Mouse (Mus musculus) myocyte (in vitro differentiated cells): ENCODE measurements around the gene Hpcal1. TPM values are rescaled to one million over a fixed set of nuclear protein-coding genes. Genes with fewer than 3 reads are reported as not detected.

Experiments used
- H3K27me3 ChIP-seq: one replicate; pipeline ENCODE4 v1.6.1; 2011; ENCODE audit not compliant: control insufficient read depth, insufficient read depth, insufficient read length
- H3K36me3 ChIP-seq: one replicate; pipeline ENCODE4 v1.6.1; 2011; ENCODE audit not compliant: control insufficient read depth, insufficient read depth
- H3K4me2 ChIP-seq: one replicate; pipeline ENCODE4 v1.6.1; 2011; ENCODE audit warnings: low read depth, control low read depth
- H3K4me3 ChIP-seq: one replicate; pipeline ENCODE4 v1.5.1; 2011; ENCODE audit warnings: mild to moderate bottlenecking, control low read depth, moderate library complexity
- H3K79me2 ChIP-seq: one replicate; pipeline ENCODE4 v1.6.1; 2011; ENCODE audit not compliant: control insufficient read depth, insufficient read depth
- H3ac ChIP-seq: one replicate; pipeline ENCODE4 v1.6.1; 2011; ENCODE audit not compliant: control insufficient read depth, insufficient read length
- CEBPB ChIP-seq: IDR thresholded peaks from 2 replicates; pipeline ENCODE4 v1.6.1; 2011; ENCODE audit warnings: mild to moderate bottlenecking, moderate library complexity; ENCODE audit not compliant: poor library complexity, insufficient read depth, severe bottlenecking
- E2F4 ChIP-seq: IDR thresholded peaks from one replicate; pipeline ENCODE4 v1.6.1; 2011; ENCODE audit warnings: mild to moderate bottlenecking, control low read depth, moderate library complexity; ENCODE audit not compliant: insufficient read depth
- MAX ChIP-seq: IDR thresholded peaks from one replicate; pipeline ENCODE4 v1.6.1; 2011; ENCODE audit warnings: low read depth, mild to moderate bottlenecking, control low read depth
- MYOD1 ChIP-seq, 3 experiments: IDR thresholded peaks; one replicate each; pipeline ENCODE4 v1.6.1; 2011; ENCODE audit warnings: control low read depth in 2 of 3, low read depth in 2 of 3, mild to moderate bottlenecking in 2 of 3, moderate library complexity in 1 of 3; ENCODE audit not compliant: insufficient read length in 2 of 3, control insufficient read depth in 1 of 3
- MYOG ChIP-seq, 3 experiments: IDR thresholded peaks; one replicate each; pipeline ENCODE4 v1.6.1; 2011; ENCODE audit warnings: control low read depth in 2 of 3, low read depth in 2 of 3, mild to moderate bottlenecking in 2 of 3; ENCODE audit not compliant: insufficient read length in 2 of 3, control insufficient read depth in 1 of 3, insufficient read depth in 1 of 3
- POLR2A ChIP-seq: IDR thresholded peaks from one replicate; pipeline ENCODE4 v1.6.1; 2011; ENCODE audit warnings: low read depth, mild to moderate bottlenecking, control low read depth, moderate library complexity; ENCODE audit not compliant: insufficient read length
- POLR2AphosphoS2 ChIP-seq: IDR thresholded peaks from one replicate; pipeline ENCODE4 v1.6.1; 2011; ENCODE audit warnings: low read depth, control low read depth; ENCODE audit not compliant: insufficient read length
- REST ChIP-seq: IDR thresholded peaks from one replicate; pipeline ENCODE4 v1.6.1; 2011; ENCODE audit warnings: mild to moderate bottlenecking, control low read depth, moderate library complexity; ENCODE audit not compliant: insufficient read depth, insufficient read length
- SRF ChIP-seq: IDR thresholded peaks from one replicate; pipeline ENCODE4 v1.6.1; 2011; ENCODE audit warnings: low read depth; ENCODE audit not compliant: control insufficient read depth, insufficient read length
- TCF12 ChIP-seq: IDR thresholded peaks from one replicate; pipeline ENCODE4 v1.6.1; 2011; ENCODE audit warnings: mild to moderate bottlenecking, control low read depth; ENCODE audit not compliant: poor library complexity, insufficient read depth, severe bottlenecking
- TCF3 ChIP-seq: IDR thresholded peaks from one replicate; pipeline ENCODE4 v1.6.1; 2011; ENCODE audit warnings: low read depth, control low read depth; ENCODE audit not compliant: insufficient read length
- USF1 ChIP-seq: IDR thresholded peaks from one replicate; pipeline ENCODE4 v1.6.1; 2011; ENCODE audit warnings: low read depth, mild to moderate bottlenecking, control low read depth, moderate library complexity
- polyA plus RNA-seq: library from polyadenylated mRNA; unstranded; fragments of >200 nt; fragmentation: generic; extraction: Trizol; gene quantifications from one replicate; pipeline ENCODE4 v1.2.1, GENCODE M21; 2012; ENCODE audit warnings: missing spikeins

Gene Hpcal1
- polyA plus RNA-seq, 1 experiment: 89.4 TPM

- Histone ChIP-seq H3K4me2 (no peak overlapping the region), H3K4me3 (no peak overlapping the region), H3K36me3 (no peaks in the 10 kb centered on the region), H3K79me2 (peaks cover 99% of the 10 kb centered on the region), H3K27me3 (no peaks in the 10 kb centered on the region), H3ac (no peak overlapping the region)
- TF ChIP-seq POLR2AphosphoS2: no peak
- TF ChIP-seq POLR2A: no peak
- no peak for TF ChIP-seq E2F4
- TF ChIP-seq CEBPB: no peak
- no peak for TF ChIP-seq SRF
- no peak for TF ChIP-seq TCF3
- no peak for TF ChIP-seq MYOD1 (IDR thresholded peaks at IDR 0.05; ENCODE audit: control insufficient read depth in 1 of 3, insufficient read length in 2 of 3, low read depth in 2 of 3)
- no peak for TF ChIP-seq TCF12
- TF ChIP-seq MYOG (IDR thresholded peaks at IDR 0.05; ENCODE audit: control insufficient read depth in 1 of 3, insufficient read depth in 1 of 3, insufficient read length in 2 of 3, low read depth in 2 of 3): no peak
- TF ChIP-seq USF1: no peak
- TF ChIP-seq MAX: no peak
- no peak for TF ChIP-seq REST
Observed at GRCm38 (mm10) chr12:17723999-17724398, 33.3 kb downstream of the Hpcal1 start.

- Histone ChIP-seq H3K4me3 (no peak overlapping the region), H3K27me3 (no peaks in the 10 kb centered on the region), H3K36me3 (no peaks in the 10 kb centered on the region), H3ac (no peak overlapping the region), H3K4me2 (no peak overlapping the region), H3K79me2 (peaks cover 94% of the 10 kb centered on the region)
- TF ChIP-seq USF1: no peak
- TF ChIP-seq CEBPB: no peak
- no peak for TF ChIP-seq POLR2A
- no peak for TF ChIP-seq MYOD1 (IDR thresholded peaks at IDR 0.05; ENCODE audit: control insufficient read depth in 1 of 3, insufficient read length in 2 of 3, low read depth in 2 of 3)
- TF ChIP-seq TCF12: no peak
- TF ChIP-seq MAX: no peak
- TF ChIP-seq SRF: no peak
- TF ChIP-seq MYOG (IDR thresholded peaks at IDR 0.05; ENCODE audit: control insufficient read depth in 1 of 3, insufficient read depth in 1 of 3, insufficient read length in 2 of 3, low read depth in 2 of 3): no peak
- TF ChIP-seq POLR2AphosphoS2: no peak
- TF ChIP-seq E2F4: no peak
- no peak for TF ChIP-seq TCF3
- no peak for TF ChIP-seq REST
Observed at GRCm38 (mm10) chr12:17724412-17725090, 33.9 kb downstream of the Hpcal1 start.

GRCm38 (mm10) chr12:17725592-17725991 lies 34.9 kb downstream of the Hpcal1 start:
- TF ChIP-seq CEBPB: no peak
- TF ChIP-seq E2F4: no peak
- no peak for TF ChIP-seq MYOG (IDR thresholded peaks at IDR 0.05; ENCODE audit: control insufficient read depth in 1 of 3, insufficient read depth in 1 of 3, insufficient read length in 2 of 3, low read depth in 2 of 3)
- Histone ChIP-seq H3K4me3 (no peak overlapping the region), H3K4me2 (no peak overlapping the region), H3ac (no peak overlapping the region), H3K79me2 (peaks cover 88% of the 10 kb centered on the region), H3K36me3 (no peaks in the 10 kb centered on the region), H3K27me3 (no peaks in the 10 kb centered on the region)

GRCm38 (mm10) chr12:17726576-17727320 lies 36.1 kb downstream of the Hpcal1 start:
- Histone ChIP-seq H3K36me3 (no peaks in the 10 kb centered on the region), H3K4me3 (no peak overlapping the region), H3ac (no peak overlapping the region), H3K79me2 (peaks cover 88% of the 10 kb centered on the region), H3K4me2 (peak overlapping the region; percentile 16), H3K27me3 (no peaks in the 10 kb centered on the region)
- no peak for TF ChIP-seq MYOG (IDR thresholded peaks at IDR 0.05; ENCODE audit: control insufficient read depth in 1 of 3, insufficient read depth in 1 of 3, insufficient read length in 2 of 3, low read depth in 2 of 3)
- no peak for TF ChIP-seq CEBPB
- TF ChIP-seq E2F4: no peak
- TF ChIP-seq SRF: no peak
- no peak for TF ChIP-seq USF1
